Mouse (Mus musculus): ENCODE measurements around the gene Mnx1. TPM values are rescaled to one million over a fixed set of nuclear protein-coding genes. Genes with fewer than 3 reads are reported as not detected.
"Not testable (repeated sequence)": the region's sequence is repeated elsewhere in the genome, so short reads cannot be mapped to it uniquely, and the experiment has no call there.

The Mnx1 gene
- polyA plus RNA-seq, 1 experiment: 0.14 TPM

- no peak for TF ChIP-seq CTCF (IDR thresholded peaks at IDR 0.05; ENCODE audit: borderline replicate concordance, extremely low read depth, insufficient read depth, insufficient read length)
- no peak for TF ChIP-seq POLR2A (IDR thresholded peaks at IDR 0.05; ENCODE audit: borderline replicate concordance, extremely low read depth, insufficient read depth, insufficient read length, poor library complexity, severe bottlenecking)
- DNase-seq (ENCODE audit: low read depth): no peak
Observed at GRCm38 (mm10) chr5:29467489-29468350, 10.6 kb downstream of the Mnx1 start.

- TF ChIP-seq POLR2A (IDR thresholded peaks at IDR 0.05; ENCODE audit: borderline replicate concordance, extremely low read depth, insufficient read depth, insufficient read length, poor library complexity, severe bottlenecking) (no peak), CTCF (IDR thresholded peaks at IDR 0.05; ENCODE audit: borderline replicate concordance, extremely low read depth, insufficient read depth, insufficient read length) (no peak)
- DNase-seq (ENCODE audit: low read depth): no peak
Observed at GRCm38 (mm10) chr5:29462943-29463686, 15.2 kb downstream of the Mnx1 start.

GRCm38 (mm10) chr5:29456895-29457656 lies 21.2 kb downstream of the Mnx1 start:
- TF ChIP-seq CTCF (IDR thresholded peaks at IDR 0.05; ENCODE audit: borderline replicate concordance, extremely low read depth, insufficient read depth, insufficient read length): no peak
- TF ChIP-seq POLR2A (IDR thresholded peaks at IDR 0.05; ENCODE audit: borderline replicate concordance, extremely low read depth, insufficient read depth, insufficient read length, poor library complexity, severe bottlenecking): no peak
- no peak for DNase-seq (ENCODE audit: low read depth)

GRCm38 (mm10) chr5:29452352-29452751 lies 25.9 kb downstream of the Mnx1 start:
- TF ChIP-seq CTCF (IDR thresholded peaks at IDR 0.05; ENCODE audit: borderline replicate concordance, extremely low read depth, insufficient read depth, insufficient read length): no peak
- TF ChIP-seq POLR2A (IDR thresholded peaks at IDR 0.05; ENCODE audit: borderline replicate concordance, extremely low read depth, insufficient read depth, insufficient read length, poor library complexity, severe bottlenecking): no peak
- no peak for DNase-seq (ENCODE audit: low read depth)

GRCm38 (mm10) chr5:29445275-29445674 lies 33.0 kb downstream of the Mnx1 start:
- TF ChIP-seq POLR2A (IDR thresholded peaks at IDR 0.05; ENCODE audit: borderline replicate concordance, extremely low read depth, insufficient read depth, insufficient read length, poor library complexity, severe bottlenecking): no peak
- TF ChIP-seq CTCF (IDR thresholded peaks at IDR 0.05; ENCODE audit: borderline replicate concordance, extremely low read depth, insufficient read depth, insufficient read length): no peak
- no peak for DNase-seq (ENCODE audit: low read depth)

- not testable (repeated sequence) for DNase-seq (ENCODE audit: low read depth)
Observed at GRCm38 (mm10) chr5:29436728-29437127, 41.5 kb downstream of the Mnx1 start.

GRCm38 (mm10) chr5:29435491-29435890 lies 42.8 kb downstream of the Mnx1 start:
- no peak for DNase-seq (ENCODE audit: low read depth)
- TF ChIP-seq POLR2A (IDR thresholded peaks at IDR 0.05; ENCODE audit: borderline replicate concordance, extremely low read depth, insufficient read depth, insufficient read length, poor library complexity, severe bottlenecking): no peak
- TF ChIP-seq CTCF (IDR thresholded peaks at IDR 0.05; ENCODE audit: borderline replicate concordance, extremely low read depth, insufficient read depth, insufficient read length): no peak

GRCm38 (mm10) chr5:29434872-29435358 lies 43.4 kb downstream of the Mnx1 start:
- no peak for TF ChIP-seq CTCF (IDR thresholded peaks at IDR 0.05; ENCODE audit: borderline replicate concordance, extremely low read depth, insufficient read depth, insufficient read length)
- TF ChIP-seq POLR2A (IDR thresholded peaks at IDR 0.05; ENCODE audit: borderline replicate concordance, extremely low read depth, insufficient read depth, insufficient read length, poor library complexity, severe bottlenecking): no peak

GRCm38 (mm10) chr5:29434228-29434871 lies 43.9 kb downstream of the Mnx1 start, which contains the start of gene Nom1:
Gene Nom1, plus strand, starts transcription at chr5:29434664.
- TF ChIP-seq POLR2A (IDR thresholded peaks at IDR 0.05; ENCODE audit: borderline replicate concordance, extremely low read depth, insufficient read depth, insufficient read length, poor library complexity, severe bottlenecking) (no peak; the same call in 1 of the 2 replicates), CTCF (IDR thresholded peaks at IDR 0.05; ENCODE audit: borderline replicate concordance, extremely low read depth, insufficient read depth, insufficient read length) (no peak)
- DNase-seq (ENCODE audit: low read depth): peak; percentile 97

More at GRCm38 (mm10) chr5:29434872-29435358, 43.4 kb downstream of the Mnx1 start:
- DNase-seq (ENCODE audit: low read depth): no peak

- DNase-seq (ENCODE audit: low read depth): not testable (repeated sequence)
Observed at GRCm38 (mm10) chr5:29423330-29423729, 54.9 kb downstream of the Mnx1 start.

Other genes with a start within 250 kb of the Mnx1 start
- gene Lmbr1, start 100.1 kb downstream of the Mnx1 start, polyA plus RNA-seq (2012; rRNA removed): 11.7 and 15.8 TPM in 2 replicates
- 13.6 and 14.4 TPM in 2 replicates for gene Nom1, start 43.8 kb downstream of the Mnx1 start, polyA plus RNA-seq (2012; rRNA removed)
- gene Ube3c, start 90.8 kb upstream of the Mnx1 start, polyA plus RNA-seq (2012; rRNA removed): 38.1 and 43.4 TPM in 2 replicates